Mouse (Mus musculus) CH12.LX (cell line): ENCODE measurements at regions not wholly inside any gene's neighbourhood (a gene's known extent, or its start where the extent isn't known, plus 50 kb on each side); places are given as distances from the start of the nearest gene placed in this dataset.

Experiments used
- DNase-seq: peaks from one replicate; pipeline ENCODE4 v3.0.0-alpha.2; 2013; ENCODE audit errors: extremely low read depth
- H3K27ac ChIP-seq: 2 replicates; pipeline ENCODE4 v1.5.1; 2012; ENCODE audit warnings: low read depth, mild to moderate bottlenecking, control low read depth, moderate library complexity; ENCODE audit not compliant: insufficient read depth
- H3K27me3 ChIP-seq: replicated peaks from 2 replicates; pipeline ENCODE3; 2012; ENCODE audit warnings: inconsistent platforms
- H3K36me3 ChIP-seq, 2 experiments: replicated peaks in 1 of 2; 2 replicates each; pipeline versions ENCODE3 to v1.6.1; 2012; ENCODE audit warnings: inconsistent platforms in 1 of 2, low read length in 1 of 2, mild to moderate bottlenecking in 1 of 2, mixed read lengths in 1 of 2, moderate library complexity in 1 of 2; ENCODE audit not compliant: control insufficient read depth in 1 of 2, insufficient read depth in 1 of 2
- H3K4me1 ChIP-seq, 2 experiments: 2 replicates each; pipeline ENCODE4 v1.6.1; 2012; ENCODE audit warnings: inconsistent platforms in 1 of 2, moderate library complexity in 1 of 2; ENCODE audit not compliant: insufficient read depth in 2 of 2, control insufficient read depth in 1 of 2
- H3K4me2 ChIP-seq: 2 replicates; pipeline ENCODE4 v1.6.1; 2012; ENCODE audit warnings: low read depth, mild to moderate bottlenecking, control low read depth; ENCODE audit not compliant: poor library complexity, insufficient read depth, severe bottlenecking
- H3K4me3 ChIP-seq, 3 experiments: fragments of 150-350 bp in 1 of 3; sonication (generic) in 1 of 3; replicated peaks in 1 of 3; 2 replicates each; pipeline versions ENCODE3 to v1.5.1; 2011 to 2012; ENCODE audit warnings: low read depth in 2 of 3, low read length in 2 of 3, mild to moderate bottlenecking in 2 of 3, moderate library complexity in 2 of 3, control low read depth in 1 of 3, improper control_type of control experiment in 1 of 3, inconsistent platforms in 1 of 3, mixed read lengths in 1 of 3; ENCODE audit not compliant: poor library complexity in 1 of 3
- H3K79me2 ChIP-seq: replicated peaks from 2 replicates; pipeline ENCODE4 v1.6.1; 2012; ENCODE audit warnings: mild to moderate bottlenecking, moderate library complexity; ENCODE audit not compliant: control insufficient read depth, poor library complexity, insufficient read depth, severe bottlenecking; ENCODE audit errors: extremely low read depth
- H3K9ac ChIP-seq: 2 replicates; pipeline ENCODE4 v1.6.1; 2012; ENCODE audit warnings: low read depth, mild to moderate bottlenecking, control low read depth, moderate library complexity; ENCODE audit not compliant: insufficient read depth
- H3K9me3 ChIP-seq: replicated peaks from 2 replicates; pipeline ENCODE3; 2012; ENCODE audit warnings: low read length, inconsistent platforms, mixed read lengths
- CHD2 ChIP-seq: IDR thresholded peaks from 2 replicates; pipeline ENCODE4 v1.6.1; 2011; ENCODE audit warnings: low read length, improper control_type of control experiment
- CTCF ChIP-seq, 2 experiments: IDR thresholded peaks in 1 of 2; conservative IDR thresholded peaks in 1 of 2; 2 replicates each; pipeline ENCODE4 v1.5.1; 2011 to 2012; ENCODE audit warnings: low read depth in 2 of 2, low read length in 2 of 2, improper control_type of control experiment in 1 of 2, inconsistent platforms in 1 of 2, mild to moderate bottlenecking in 1 of 2, moderate library complexity in 1 of 2
- E2F4 ChIP-seq: IDR thresholded peaks from 2 replicates; pipeline ENCODE4 v1.6.1; 2011; ENCODE audit warnings: low read depth, low read length, improper control_type of control experiment; ENCODE audit not compliant: insufficient replicate concordance
- ELF1 ChIP-seq: IDR thresholded peaks from 2 replicates; pipeline ENCODE4 v1.6.1; 2014; ENCODE audit warnings: low read depth, mild to moderate bottlenecking, inconsistent platforms, low read length, improper control_type of control experiment
- IRF4 ChIP-seq: IDR thresholded peaks from 2 replicates; pipeline ENCODE4 v1.6.1; 2014; ENCODE audit warnings: low read depth, mild to moderate bottlenecking, inconsistent platforms, low read length, improper control_type of control experiment
- JUN ChIP-seq: IDR thresholded peaks from 2 replicates; pipeline ENCODE4 v1.6.1; 2011; ENCODE audit warnings: low read depth, mild to moderate bottlenecking, low read length, improper control_type of control experiment, moderate library complexity; ENCODE audit not compliant: insufficient read depth
- MAFK ChIP-seq: IDR thresholded peaks from 2 replicates; pipeline ENCODE4 v1.6.1; 2011; ENCODE audit warnings: low read length, improper control_type of control experiment; ENCODE audit not compliant: insufficient replicate concordance
- MAX ChIP-seq: IDR thresholded peaks from 2 replicates; pipeline ENCODE4 v1.6.1; 2011; ENCODE audit warnings: low read length, improper control_type of control experiment
- MEF2A ChIP-seq: IDR thresholded peaks from 2 replicates; pipeline ENCODE4 v1.6.1; 2014; ENCODE audit warnings: low read depth, mild to moderate bottlenecking, inconsistent platforms, low read length, improper control_type of control experiment, borderline replicate concordance
- MYC ChIP-seq: IDR thresholded peaks from 2 replicates; pipeline ENCODE4 v1.6.1; 2011; ENCODE audit warnings: low read depth, mild to moderate bottlenecking, improper control_type of control experiment, low read length
- NELFE ChIP-seq: IDR thresholded peaks from 2 replicates; pipeline ENCODE4 v1.6.1; 2011; ENCODE audit warnings: low read depth, low read length, improper control_type of control experiment
- NRF1 ChIP-seq: IDR thresholded peaks from 2 replicates; pipeline ENCODE4 v1.6.1; 2014; ENCODE audit warnings: low read depth, mild to moderate bottlenecking, inconsistent platforms, low read length, improper control_type of control experiment, moderate library complexity
- PAX5 ChIP-seq: IDR thresholded peaks from 2 replicates; pipeline ENCODE4 v1.6.1; 2012; ENCODE audit warnings: low read length, inconsistent platforms, mixed read lengths
- POLR2A ChIP-seq: IDR thresholded peaks from 2 replicates; pipeline ENCODE4 v1.6.1; 2011; ENCODE audit warnings: low read depth, mild to moderate bottlenecking, improper control_type of control experiment, low read length
- RAD21 ChIP-seq: IDR thresholded peaks from 2 replicates; pipeline ENCODE4 v1.6.1; 2011; ENCODE audit warnings: low read depth, mild to moderate bottlenecking, low read length, improper control_type of control experiment, moderate library complexity
- USF2 ChIP-seq: conservative IDR thresholded peaks from 2 replicates; pipeline ENCODE4 v1.6.1; 2011; ENCODE audit warnings: low read depth, low read length, improper control_type of control experiment
- ZMIZ1 ChIP-seq: IDR thresholded peaks from 2 replicates; pipeline ENCODE4 v1.6.1; 2012; ENCODE audit warnings: low read depth, mild to moderate bottlenecking, inconsistent platforms, low read length, improper control_type of control experiment
- ZNF384 ChIP-seq: IDR thresholded peaks from 2 replicates; pipeline ENCODE4 v1.6.1; 2012; ENCODE audit warnings: low read depth, low read length, improper control_type of control experiment, inconsistent platforms
- dilution Hi-C: fragments of 300-500 bp; cut with MboI; formaldehyde crosslinking; loops from 2 replicates; pipeline ENCODE4 v1.14.3; 2020; ENCODE audit warnings: low sequenced_read_pairs; ENCODE audit not compliant: extremely low pct_unique_long_range_greater_than_20kb, extremely low pct_ligation_motif_present
- in situ Hi-C: fragments of 300-500 bp; cut with MboI; formaldehyde crosslinking; loops from 3 replicates; pipeline ENCODE4 v1.14.3; 2019; ENCODE audit warnings: low sequenced_read_pairs, low pct_ligation_motif_present, low pct_unique_long_range_greater_than_20kb, mixed read lengths

DNA sequence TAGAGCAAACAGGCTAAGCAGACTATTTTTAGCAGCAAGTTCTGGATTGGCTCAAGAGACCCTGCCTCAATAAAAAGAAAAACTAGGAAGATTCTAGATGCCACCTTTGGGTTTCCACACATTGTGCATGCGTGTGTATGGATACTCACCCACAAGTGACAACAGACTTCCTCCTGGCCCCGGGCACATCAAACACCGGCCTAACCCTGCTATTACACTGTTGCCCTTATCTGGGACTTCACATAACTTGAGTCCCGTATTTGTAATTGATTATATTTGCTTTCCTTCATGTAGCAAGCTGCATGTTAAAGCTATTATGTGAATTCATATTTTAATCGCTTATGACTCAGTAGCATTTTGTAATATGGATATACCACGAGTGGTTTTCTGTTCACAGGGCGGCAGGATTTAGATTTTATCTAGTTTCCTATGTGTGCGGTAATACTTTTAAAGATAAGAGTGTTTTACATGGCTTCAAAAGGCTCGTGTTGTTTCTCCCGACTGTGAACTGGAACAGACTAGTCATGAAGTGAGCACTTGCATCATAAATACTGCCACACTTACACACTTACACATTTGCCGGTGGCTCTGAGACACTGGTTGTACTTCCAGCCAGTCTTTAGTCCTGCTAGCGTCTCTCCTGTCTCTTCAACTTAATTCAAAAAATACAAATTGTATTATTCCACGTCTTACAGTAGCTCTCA is 123.4 kb downstream of the Pja2 start:
- Histone ChIP-seq H3K4me3 (no peak overlapping the region), H3K4me1 (no peaks in the 10 kb centered on the region)
- dilution Hi-C loops, result no loop called here

DNA sequence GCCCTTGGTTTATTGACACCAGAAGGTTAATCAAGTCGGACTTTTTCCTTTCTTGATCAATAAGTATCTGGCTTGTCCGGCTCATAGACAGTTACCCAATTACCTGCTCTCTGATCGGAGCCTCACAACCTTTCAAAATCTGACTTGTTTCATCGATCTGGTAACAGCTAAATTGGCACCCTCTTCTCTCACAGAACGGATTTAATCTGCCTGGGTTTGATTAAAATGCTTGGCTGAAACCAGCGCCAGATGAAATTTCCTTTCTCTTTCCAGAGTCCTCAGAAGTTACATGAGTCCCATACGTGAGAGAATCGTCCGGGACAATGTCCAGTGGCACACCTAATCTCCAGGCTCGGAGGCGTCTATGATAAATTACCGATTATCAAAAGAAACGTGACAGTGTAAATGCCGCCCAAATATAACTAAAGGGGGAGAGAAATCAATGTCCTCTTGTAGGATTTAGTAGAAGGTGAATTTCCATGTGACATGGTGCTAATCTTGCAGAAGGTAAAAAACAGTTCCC is 125.5 kb downstream of the Pja2 start:
- no peak overlapping the region for H3K9ac ChIP-seq
- dilution Hi-C loops, result no loop called here

More for the DNA sequence above, 123.4 kb downstream of the Pja2 start:
- no peak overlapping the region for H3K27ac ChIP-seq
- no peak for DNase-seq
- H3K4me2 ChIP-seq, result no peak overlapping the region
- H3K9ac ChIP-seq, result no peak overlapping the region
- no peaks in the 10 kb centered on the region for H3K9me3 ChIP-seq
- H3K79me2 ChIP-seq, result no peaks in the 10 kb centered on the region
- no peaks in the 10 kb centered on the region for H3K36me3 ChIP-seq
- no peak for TF ChIP-seq E2F4
- TF ChIP-seq JUN, result no peak
- no peak for TF ChIP-seq IRF4
- no peak for TF ChIP-seq ZMIZ1
- no peak for TF ChIP-seq MEF2A
- no peak for TF ChIP-seq NRF1
- no peak for TF ChIP-seq USF2
- in situ Hi-C loops, result no loop called here
- H3K27me3 ChIP-seq, result no peaks in the 10 kb centered on the region

More for the DNA sequence above, 125.5 kb downstream of the Pja2 start:
- H3K27me3 ChIP-seq, result no peaks in the 10 kb centered on the region
- in situ Hi-C loops, result no loop called here
- DNase-seq, result no peak
- H3K4me1 ChIP-seq, result no peaks in the 10 kb centered on the region
- H3K36me3 ChIP-seq, result no peaks in the 10 kb centered on the region
- no peaks in the 10 kb centered on the region for H3K9me3 ChIP-seq
- H3K4me3 ChIP-seq, result no peak overlapping the region
- TF ChIP-seq CTCF (conservative IDR thresholded peaks at IDR 0.05 in 1 of 2, IDR thresholded peaks at IDR 0.05 in 1 of 2; ENCODE audit: low read depth in 2 of 2, low read length in 2 of 2) (no peak), MAFK (no peak), ELF1 (no peak), CHD2 (no peak), IRF4 (no peak), MAX (no peak), NELFE (no peak), MYC (no peak), ZNF384 (no peak), PAX5 (no peak), NRF1 (no peak), RAD21 (no peak), USF2 (no peak), POLR2A (no peak), JUN (no peak)
- H3K79me2 ChIP-seq, result no peaks in the 10 kb centered on the region
- no peak overlapping the region for H3K4me2 ChIP-seq
- H3K27ac ChIP-seq, result no peak overlapping the region
